Mouse (Mus musculus) right cerebral cortex, postnatal 36 days (tissue): ENCODE measurements around the gene Sapcd1.
A peak's percentile ranks its signal among the peaks of the same experiment; 100 is the strongest.

Experiments used
- DNase-seq, 2 experiments: peaks; one replicate each; pipeline ENCODE4 v3.0.0; 2022; ENCODE audit warnings: low spot score in 2 of 2, mixed read lengths in 1 of 2

Sapcd1 gene

GRCm38 (mm10) chr17:35029691-35030532 is 2.1 kb upstream of the Sapcd1 start:
- DNase-seq: no peak

GRCm38 (mm10) chr17:35028315-35028714 is 499 bp upstream of the Sapcd1 start:
- DNase-seq: no peak

DNA sequence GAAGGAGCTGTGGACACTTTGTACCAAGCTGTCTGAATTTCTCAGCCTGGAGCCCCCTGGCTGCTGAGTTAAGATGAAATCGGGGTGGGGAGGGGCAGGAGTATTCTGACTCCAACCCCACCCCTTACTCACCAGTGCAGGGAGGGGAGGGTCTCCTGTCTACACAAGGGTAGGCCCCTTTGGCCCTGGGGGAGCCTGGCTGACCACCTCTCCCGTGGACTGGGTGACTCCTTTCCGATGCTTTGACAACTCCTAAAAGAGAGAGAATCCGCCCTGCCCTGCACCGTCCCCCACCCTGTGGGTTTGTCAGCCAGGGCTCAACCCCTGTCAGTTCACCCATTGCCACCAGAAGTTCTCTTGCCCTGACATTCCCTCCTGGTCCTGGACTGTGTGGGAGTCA is 1.6 kb downstream of the Sapcd1 start:
- no peak for DNase-seq

DNA sequence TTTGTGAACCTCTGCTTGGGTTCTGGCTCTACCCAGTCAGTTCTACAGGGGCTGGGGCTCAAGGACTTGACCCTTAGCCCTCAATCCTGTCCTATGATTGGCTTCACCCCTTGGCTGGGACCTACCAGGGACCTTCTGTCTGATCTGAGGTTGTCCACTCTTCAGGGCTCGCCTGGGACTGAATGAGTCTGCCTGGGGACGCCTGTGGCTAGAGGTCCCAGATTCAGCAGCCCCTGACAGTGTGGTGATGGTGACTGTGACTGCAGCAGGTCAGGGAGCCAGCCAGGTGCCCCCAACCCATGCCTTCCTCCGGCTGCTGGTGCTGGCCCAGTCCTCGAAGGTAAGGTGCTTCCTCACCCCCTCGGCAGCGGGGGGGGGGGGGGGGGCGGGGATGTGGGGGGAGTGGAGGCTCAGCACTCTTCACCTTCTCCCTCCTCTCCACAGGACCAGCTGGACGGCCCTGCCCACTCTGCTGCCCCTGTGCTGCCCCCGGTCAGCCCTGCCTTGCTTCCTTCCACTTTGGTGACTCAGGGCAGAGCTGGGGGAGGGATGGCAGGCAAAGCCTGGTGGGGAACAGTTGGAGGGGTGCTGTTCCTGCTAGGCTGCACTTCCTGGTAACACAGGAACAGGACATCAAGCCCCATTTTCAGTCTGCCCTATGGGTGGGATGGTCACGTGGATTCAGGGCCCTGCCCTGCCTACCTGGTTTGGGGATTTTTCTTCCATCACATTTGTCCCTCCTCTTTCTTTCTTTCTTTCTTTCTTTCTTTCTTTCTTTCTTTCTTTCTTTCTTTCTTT is 2.9 kb downstream of the Sapcd1 start:
- no peak for DNase-seq

DNA sequence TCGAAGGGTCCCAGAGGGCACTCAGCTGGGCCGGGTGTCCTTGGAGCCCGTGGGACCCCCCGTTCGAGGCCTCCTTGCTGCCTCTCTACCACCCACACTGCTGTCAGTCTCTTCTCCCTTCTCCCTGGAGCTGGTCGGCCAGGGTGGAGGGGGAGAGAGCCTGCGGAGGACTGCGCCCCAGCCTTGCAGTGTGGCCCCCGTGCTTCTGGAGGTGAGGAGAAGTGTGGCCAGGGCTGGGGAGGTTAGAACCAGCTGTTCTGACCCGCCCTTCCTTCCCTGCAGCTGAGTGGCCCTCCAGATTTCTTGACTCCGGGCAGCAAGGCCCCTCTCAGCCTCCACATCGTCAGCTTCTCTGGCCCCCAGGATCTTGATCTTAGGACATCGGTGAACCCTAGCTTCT is 3.6 kb downstream of the Sapcd1 start:
- DNase-seq: no peak

DNA sequence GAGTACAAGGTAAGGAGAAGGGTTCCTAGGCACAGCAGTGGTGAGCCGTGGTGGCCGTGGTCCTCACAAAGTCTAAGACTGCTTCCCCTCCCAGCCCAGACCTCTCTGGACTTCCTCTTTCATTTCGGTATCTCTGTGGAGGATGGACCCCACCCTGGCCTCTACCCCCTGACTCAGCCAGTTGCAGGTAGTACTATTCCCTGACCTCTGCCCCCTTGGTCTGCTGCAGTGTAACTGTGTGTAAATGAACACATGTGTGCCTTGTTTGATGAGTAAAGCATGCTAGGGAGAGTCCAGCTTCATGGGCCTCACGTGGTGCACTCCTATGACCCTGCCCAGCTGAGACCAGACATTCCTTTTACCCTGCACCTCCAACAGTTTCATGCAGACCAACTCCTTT is 4.1 kb downstream of the Sapcd1 start:
- DNase-seq: no peak

DNA sequence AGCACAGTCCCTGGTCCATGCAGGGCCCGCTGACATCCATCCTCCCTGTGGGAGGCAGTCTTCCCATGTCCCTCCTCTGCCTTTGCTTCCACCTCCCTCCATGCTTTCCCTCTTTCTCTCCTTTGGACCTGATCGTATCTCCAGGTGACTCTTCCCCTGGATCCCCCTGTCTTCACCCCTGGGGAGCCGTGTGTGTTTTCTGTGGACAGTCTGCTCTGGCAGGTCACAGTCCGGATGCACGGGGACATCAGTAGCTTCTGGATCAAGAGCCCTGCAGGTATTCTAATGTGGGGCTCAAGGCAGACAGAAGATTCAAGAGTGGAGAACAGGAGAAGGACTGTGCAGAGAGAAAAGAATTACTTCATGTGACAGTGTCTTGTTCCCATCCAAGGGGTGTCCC is 4.6 kb downstream of the Sapcd1 start:
- DNase-seq: no peak

- no peak for DNase-seq
Observed at GRCm38 (mm10) chr17:35022541-35023060, 5.2 kb downstream of the Sapcd1 start.

GRCm38 (mm10) chr17:35021842-35022477 is 5.9 kb downstream of the Sapcd1 start:
- no peak for DNase-seq

- peak; percentile 60 to 67 for DNase-seq
Observed at GRCm38 (mm10) chr17:35021163-35021808, 6.5 kb downstream of the Sapcd1 start.

GRCm38 (mm10) chr17:35020551-35020950 is 7.3 kb downstream of the Sapcd1 start:
- DNase-seq: no peak

DNA sequence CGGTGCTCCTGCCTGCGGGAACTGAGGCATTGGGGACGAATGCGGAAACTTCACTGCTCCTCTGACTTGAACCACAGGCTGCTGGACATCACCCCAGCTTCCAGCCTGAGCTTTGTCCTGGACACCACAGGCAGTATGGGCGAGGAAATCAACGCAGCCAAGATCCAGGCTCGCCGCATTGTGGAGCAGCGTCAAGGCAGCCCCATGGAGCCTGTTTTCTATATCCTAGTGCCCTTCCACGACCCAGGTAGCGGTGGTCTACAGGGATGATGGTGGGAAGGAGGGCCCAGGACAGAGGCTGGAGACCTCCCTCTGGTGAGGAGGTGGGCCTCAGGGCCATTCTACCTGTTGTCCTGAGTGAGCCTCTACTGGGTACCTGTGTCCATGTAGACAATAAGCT is 7.9 kb downstream of the Sapcd1 start:
- DNase-seq: no peak

- no peak for DNase-seq
Observed at GRCm38 (mm10) chr17:35018171-35018570, 9.6 kb downstream of the Sapcd1 start.

DNA sequence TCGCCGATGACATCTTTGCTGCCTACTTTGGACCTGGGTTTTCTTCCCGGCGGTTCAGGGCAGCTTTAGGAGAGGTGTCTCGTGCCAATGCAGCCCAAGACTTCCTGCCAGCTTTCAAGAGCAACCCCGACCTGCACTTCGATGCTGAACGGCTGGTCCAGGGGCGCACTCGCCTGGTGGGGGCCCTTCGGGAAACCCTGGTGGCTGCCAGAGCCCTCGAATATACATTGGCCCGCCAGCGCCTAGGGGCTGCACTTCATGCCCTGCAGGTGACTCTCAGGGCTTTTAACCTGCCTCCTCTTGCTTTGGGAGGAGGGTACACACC is 10.1 kb downstream of the Sapcd1 start:
- no peak for DNase-seq

GRCm38 (mm10) chr17:35016791-35017705 is 10.8 kb downstream of the Sapcd1 start:
- no peak for DNase-seq

GRCm38 (mm10) chr17:35016376-35016775 is 11.4 kb downstream of the Sapcd1 start, which contains the start of gene Vwa7:
Vwa7 (plus strand) TSS chr17:35016579.
- DNase-seq: no peak

GRCm38 (mm10) chr17:35015296-35015695 is 12.5 kb downstream of the Sapcd1 start:
- no peak for DNase-seq

DNA sequence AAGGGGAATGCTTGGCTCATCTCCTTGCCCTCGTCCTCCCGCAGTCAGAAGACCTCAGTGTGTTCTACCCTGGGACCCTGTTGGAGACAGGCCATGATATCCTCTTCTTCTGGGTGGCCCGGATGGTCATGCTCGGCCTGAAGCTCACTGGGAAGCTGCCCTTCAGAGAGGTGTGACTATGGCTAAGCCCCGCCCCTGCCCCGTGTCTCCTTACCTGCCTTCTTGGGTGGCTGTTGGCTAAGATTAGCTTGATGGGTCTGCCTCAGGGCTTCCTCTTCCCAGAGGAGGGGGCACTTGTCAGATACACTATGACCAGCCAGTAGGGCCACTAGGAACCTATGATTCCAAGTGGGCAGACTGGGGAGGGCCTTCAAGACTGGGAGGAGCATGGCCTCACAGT is 14.6 kb downstream of the Sapcd1 start:
- DNase-seq: no peak

- DNase-seq: no peak
Observed at GRCm38 (mm10) chr17:35012430-35012829, 15.4 kb downstream of the Sapcd1 start.

- no peak for DNase-seq
Observed at GRCm38 (mm10) chr17:35011440-35011839, 16.4 kb downstream of the Sapcd1 start.

DNA sequence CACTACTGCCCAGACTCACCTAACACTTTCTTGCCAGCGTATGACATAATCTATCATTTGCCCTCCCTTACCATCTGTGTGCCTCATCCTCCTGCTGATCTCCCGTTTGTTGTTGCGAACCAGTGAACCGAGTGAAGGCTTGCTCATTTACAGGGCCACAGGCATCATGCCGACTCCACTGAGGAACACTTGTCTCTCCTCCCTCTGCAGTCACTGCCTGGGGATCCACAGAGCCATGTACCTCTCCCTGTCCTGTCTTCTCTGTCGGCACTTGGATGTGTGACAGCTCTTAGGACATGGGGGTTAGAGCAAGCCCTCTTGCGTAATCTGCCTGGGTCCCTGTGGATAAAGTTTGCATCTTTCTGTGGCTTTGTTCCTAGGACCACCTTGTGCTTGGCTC is 18.2 kb downstream of the Sapcd1 start:
- DNase-seq: no peak
